Mouse (Mus musculus): ENCODE measurements at regions not wholly inside any gene's neighbourhood (a gene's known extent, or its start where the extent isn't known, plus 50 kb on each side); places are given as distances from the start of the nearest gene placed in this dataset.
"Not testable (repeated sequence)": the region's sequence is repeated elsewhere in the genome, so short reads cannot be mapped to it uniquely, and the experiment has no call there.

GRCm38 (mm10) chr5:64585076-64585786, 218.0 kb upstream of the Klf3 start:
- no peak for DNase-seq (ENCODE audit: low read depth, low spot score)

- DNase-seq (ENCODE audit: low read depth, low spot score) = no peak
These were observed 216.9 kb upstream of the Klf3 start for GRCm38 (mm10) chr5:64586316-64586715.

GRCm38 (mm10) chr5:64586933-64587332, 216.3 kb upstream of the Klf3 start:
- DNase-seq (ENCODE audit: low read depth, low spot score) = peak; percentile 75

DNA sequence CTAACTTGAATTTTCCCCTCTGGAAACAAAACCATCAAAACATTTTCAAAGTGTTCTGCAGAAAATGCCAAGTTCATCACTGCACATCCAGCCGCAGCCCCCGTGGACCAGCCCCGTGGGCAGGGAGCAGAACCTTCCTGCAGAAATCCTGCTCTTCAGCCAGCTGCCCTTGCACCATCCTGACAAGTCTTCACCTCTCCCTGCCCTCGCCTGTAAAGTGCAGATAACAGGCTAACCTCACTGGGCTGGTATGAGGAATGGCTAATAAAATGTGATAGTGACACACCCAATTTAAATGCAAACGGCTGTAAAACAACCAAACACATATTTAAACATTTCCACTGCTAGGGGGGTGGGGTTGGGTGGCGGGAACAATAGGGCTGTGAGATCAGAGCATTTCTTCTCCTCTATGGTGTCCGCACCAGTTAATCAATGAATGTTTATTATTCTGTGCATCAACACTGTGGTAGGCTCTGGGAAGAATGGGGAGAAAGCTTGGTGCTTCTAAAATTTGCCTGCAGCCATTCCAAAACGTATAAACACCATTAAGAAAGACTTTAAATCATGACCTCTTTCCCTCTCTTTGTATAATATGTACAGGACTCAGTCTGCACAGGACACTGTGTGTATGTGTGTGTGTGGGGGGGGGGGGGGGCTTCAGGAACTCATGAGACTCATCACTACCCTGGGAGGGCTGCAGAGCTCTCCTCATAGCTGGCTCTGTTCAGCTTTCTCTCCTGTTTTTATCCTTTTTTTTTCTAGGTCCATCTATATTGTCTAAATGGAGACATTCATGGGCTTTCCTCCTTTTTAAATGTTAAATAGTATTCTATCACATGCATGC, 215.1 kb upstream of the Klf3 start:
- DNase-seq (ENCODE audit: low read depth, low spot score) = peak; percentile 35

GRCm38 (mm10) chr5:64588768-64589167, 214.4 kb upstream of the Klf3 start:
- not testable (repeated sequence) for DNase-seq (ENCODE audit: low read depth, low spot score)

DNA sequence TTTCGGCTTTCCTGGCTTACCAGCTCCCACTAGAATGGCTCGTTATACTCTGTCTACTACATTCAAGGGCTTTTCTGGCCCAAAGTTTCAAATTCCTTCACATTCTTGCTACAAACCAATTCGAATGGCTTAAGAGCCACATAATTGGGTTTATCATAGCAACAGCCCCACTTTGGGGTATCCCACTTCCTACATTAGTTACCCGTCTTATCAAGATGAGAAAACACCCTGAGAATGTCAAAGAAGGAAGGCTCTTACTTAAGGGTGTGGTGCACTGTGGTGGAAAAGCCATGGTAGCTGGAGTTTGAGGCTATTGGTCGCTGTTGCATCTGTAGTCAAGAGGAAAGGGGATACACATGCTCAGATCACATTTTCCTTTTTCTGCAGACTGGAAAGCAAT, 213.2 kb upstream of the Klf3 start:
- no peak for DNase-seq (ENCODE audit: low read depth, low spot score)

- DNase-seq (ENCODE audit: low read depth, low spot score) = no peak
These were observed 212.4 kb upstream of the Klf3 start for GRCm38 (mm10) chr5:64590747-64591146.

DNA sequence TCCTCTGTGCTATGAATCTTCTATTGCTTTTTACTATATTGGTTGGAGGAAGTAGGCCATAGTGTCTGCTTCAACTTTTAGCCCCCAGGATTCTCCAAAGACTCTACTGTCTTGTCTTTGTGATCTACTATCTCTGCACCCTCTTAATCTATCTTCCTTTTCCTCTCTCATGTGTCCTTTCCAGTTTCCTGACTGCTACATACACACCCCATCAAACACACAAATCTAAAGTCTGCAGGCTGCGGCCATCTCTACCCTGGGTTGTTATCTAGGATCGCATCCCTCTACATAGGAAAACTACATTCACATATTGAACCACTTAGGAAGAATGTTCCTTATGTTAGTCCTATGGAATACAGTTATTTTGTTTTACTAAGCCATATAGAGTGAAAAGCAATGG, 211.4 kb upstream of the Klf3 start:
- no peak for DNase-seq (ENCODE audit: low read depth, low spot score)

GRCm38 (mm10) chr5:64595220-64595619, 208.0 kb upstream of the Klf3 start:
- no peak for DNase-seq (ENCODE audit: low read depth, low spot score)

- DNase-seq (ENCODE audit: low read depth, low spot score) = no peak
These were observed 207.3 kb upstream of the Klf3 start for GRCm38 (mm10) chr5:64595751-64596344.

DNA sequence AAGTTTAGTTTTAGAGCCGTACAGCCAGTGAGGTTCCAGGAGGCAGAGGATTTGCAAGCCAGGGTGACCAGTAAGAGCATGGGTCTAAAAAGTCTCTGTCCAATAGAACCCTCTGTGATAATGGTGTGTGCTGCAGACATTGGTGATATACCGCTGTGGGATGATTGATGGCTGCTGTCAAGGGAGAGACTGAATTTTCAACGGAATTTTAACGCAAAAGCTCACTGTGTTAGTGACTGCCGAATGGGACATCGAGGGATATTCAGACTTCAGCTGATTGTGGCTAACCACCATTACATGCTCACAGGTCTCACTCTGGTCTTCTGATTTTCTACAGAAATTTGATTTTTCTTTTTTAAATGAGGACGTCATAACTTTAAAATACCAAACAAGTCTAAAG, 206.2 kb upstream of the Klf3 start:
- DNase-seq (ENCODE audit: low read depth, low spot score) = no peak

DNA sequence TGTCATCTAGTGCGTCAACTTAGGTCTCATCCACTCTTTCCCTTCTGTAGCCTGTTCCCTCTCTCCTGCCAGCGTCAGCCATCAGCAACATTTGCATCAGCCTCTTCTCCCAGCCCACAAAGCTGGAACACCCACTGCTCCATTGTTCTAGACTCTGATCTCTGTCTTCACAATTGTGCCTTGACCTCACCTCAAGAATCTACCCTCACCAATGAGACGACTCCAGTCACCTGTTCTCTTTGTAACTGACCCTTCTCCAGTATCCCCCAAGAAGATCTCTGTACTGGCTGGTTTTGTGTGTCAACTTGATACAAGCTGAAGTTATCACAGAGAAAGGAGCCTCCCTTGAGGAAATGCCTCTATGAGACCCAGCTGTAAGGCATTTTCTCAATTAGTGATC, 205.7 kb upstream of the Klf3 start:
- DNase-seq (ENCODE audit: low read depth, low spot score) = peak; percentile 89

DNA sequence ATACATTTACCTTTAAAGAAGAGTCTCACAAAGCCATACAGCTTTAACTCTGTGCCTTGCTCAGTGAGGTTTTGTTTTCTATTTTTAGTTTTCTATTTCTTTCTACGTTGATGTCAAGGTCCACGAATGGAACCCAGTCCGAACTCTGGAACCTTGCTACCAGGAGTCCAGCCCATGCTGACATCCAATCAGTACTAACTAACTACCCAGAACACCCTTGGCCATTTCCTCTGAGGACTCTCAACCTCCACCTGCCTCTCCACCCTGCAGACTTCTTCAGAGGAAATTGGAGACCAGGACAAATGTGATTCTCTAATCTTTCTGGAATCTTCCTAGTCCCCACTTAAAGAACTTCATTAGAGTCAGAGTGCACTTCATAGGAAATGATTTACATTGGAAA, 204.6 kb upstream of the Klf3 start:
- no peak for DNase-seq (ENCODE audit: low read depth, low spot score)

DNA sequence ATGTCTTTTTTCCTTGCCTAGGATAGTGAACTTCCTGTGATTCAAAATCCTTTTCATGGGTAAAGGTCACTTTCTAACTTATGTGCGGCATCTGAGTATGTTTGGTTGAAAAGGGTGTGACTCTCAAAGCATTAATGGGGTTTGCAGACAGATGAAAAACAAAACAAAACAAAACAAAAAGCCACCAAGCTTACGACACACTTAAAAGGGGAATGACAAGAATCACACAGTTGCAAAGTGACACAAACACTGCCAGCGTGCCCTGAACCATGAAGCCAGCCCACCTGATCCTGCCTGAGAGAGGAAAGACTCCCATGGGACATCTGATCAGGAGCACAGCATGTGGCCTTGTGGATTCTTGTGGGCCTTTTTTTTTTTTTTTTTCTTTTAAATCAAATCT, 204.2 kb upstream of the Klf3 start:
- DNase-seq (ENCODE audit: low read depth, low spot score) = no peak

GRCm38 (mm10) chr5:64599865-64600288, 203.3 kb upstream of the Klf3 start:
- DNase-seq (ENCODE audit: low read depth, low spot score) = peak; percentile 45

- DNase-seq (ENCODE audit: low read depth, low spot score) = no peak
These were observed 202.8 kb upstream of the Klf3 start for GRCm38 (mm10) chr5:64600392-64600791.

- DNase-seq (ENCODE audit: low read depth, low spot score) = no peak
These were observed 202.4 kb upstream of the Klf3 start for GRCm38 (mm10) chr5:64600811-64601210.

GRCm38 (mm10) chr5:64601285-64601684, 201.9 kb upstream of the Klf3 start:
- DNase-seq (ENCODE audit: low read depth, low spot score) = no peak

DNA sequence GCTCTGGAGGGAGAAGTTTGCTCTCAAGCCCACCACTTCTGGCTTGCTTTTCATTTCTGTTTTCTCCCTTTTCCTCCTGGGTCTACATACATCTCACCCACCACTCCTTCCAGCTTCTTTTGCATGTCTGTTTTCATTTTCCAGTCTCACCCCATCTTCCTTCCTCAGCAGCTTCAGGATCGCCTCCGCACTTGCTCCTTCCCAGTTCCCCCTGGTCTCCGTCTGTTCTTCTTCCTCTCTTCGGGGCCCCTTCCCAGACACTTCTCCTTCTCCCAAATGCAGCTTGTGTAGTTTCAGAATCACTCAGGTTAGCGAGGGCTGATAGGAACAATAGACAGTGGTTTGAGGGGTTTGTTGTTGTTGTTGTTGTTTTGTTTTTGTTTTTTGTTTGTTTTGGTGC, 201.4 kb upstream of the Klf3 start:
- no peak for DNase-seq (ENCODE audit: low read depth, low spot score)

DNA sequence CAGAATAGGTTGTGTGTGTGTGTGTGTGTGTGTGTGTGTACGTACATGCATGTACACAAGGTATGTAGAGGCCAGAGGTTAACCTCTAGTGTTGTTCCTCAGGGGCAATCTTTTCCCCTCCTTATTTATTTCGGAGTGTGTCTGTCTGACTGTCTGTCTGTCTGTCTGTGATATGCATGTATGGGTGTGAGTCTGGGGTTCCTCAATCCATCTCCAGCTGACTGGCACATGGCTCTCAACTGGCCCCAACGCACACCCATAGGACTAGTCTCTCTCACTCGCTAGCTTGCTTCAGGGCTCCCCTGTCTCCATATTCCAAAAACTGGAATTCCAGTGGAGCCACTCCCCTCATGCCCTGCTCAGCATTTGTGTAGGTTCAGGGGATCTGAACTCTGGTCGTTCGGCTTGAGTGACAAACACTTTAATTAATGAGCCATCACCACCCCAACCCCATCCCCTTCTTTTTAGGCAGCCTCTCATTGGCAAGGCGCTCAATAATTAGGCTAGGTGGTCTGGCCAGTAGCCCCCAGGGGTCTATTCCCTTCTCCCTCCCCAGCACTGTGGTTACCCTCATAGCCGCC, 200.7 kb upstream of the Klf3 start:
- DNase-seq (ENCODE audit: low read depth, low spot score) = no peak

- DNase-seq (ENCODE audit: low read depth, low spot score) = no peak
These were observed 200.0 kb upstream of the Klf3 start for GRCm38 (mm10) chr5:64602996-64603755.

- DNase-seq (ENCODE audit: low read depth, low spot score) = no peak
These were observed 198.0 kb upstream of the Klf3 start for GRCm38 (mm10) chr5:64605171-64605570.

Data from ES-CJ7 (cell line).